Mouse (Mus musculus) spleen, postnatal 10 days (tissue): ENCODE data around the gene Marveld1.

ENCODE experiments used
- DNase-seq, 2 experiments: peaks; one replicate each; pipeline ENCODE4 v3.0.0; 2021 to 2022; ENCODE audit warnings: low spot score in 2 of 2

The Marveld1 gene

DNA sequence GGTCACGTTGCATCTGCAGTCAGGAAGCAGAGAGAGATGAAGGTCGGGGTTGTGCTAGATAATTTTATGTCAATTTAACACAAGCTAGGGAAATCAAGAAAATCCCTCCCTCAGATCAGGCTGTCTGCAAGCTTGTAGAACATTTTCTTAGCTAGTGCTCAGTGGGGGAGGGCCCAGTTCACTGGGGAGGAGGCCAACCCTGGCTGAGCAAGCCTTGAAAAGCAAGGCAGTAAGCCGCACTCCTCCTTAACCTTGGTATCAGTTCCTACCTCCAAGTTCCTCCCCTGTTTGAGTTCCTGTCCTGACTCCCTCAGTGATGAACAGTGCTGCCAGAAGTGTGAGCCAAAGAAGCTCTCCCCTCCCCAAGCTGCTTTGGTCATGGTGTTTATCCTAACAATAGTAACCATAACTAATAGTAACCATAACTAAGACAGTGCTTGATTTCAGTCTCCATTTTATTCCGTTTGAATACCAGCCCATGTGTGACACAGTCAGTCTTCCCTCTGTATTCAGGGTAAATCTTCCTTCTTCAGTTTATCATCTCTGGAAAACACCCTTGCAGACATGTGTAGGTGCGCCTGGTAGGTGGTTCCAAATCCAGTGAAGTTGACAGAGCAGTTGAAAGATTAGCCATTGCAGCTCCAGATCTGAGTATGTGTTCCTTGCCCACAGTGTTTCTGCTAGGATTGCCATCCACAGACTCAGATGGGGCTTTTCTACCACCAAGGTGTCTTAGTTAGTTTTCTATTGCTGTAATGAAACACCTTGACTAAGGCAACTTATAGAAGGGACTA, 7.3 kb upstream of the Marveld1 start:
- DNase-seq, result no peak

- DNase-seq, result no peak
Observed at GRCm38 (mm10) chr19:42141998-42142397, 5.2 kb upstream of the Marveld1 start.

DNA sequence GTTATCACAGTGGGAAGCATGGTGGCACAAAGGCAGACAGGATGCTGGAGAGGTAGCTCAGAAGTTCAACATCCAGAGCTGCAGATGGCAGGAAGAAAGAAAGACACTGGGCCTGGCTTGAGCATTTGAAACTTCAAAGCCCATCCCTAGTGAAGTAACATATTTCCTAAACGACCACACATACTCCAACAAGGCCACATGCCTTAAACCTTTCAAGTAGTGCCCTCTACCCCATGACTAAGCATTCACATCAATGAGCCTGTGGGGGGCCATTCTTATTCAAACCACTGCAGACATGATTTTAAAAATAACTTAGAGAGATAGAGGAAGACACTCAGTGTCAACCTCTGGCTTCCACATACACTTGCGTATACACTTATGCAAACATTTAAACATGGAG, 4.4 kb upstream of the Marveld1 start:
- DNase-seq, result no peak

DNA sequence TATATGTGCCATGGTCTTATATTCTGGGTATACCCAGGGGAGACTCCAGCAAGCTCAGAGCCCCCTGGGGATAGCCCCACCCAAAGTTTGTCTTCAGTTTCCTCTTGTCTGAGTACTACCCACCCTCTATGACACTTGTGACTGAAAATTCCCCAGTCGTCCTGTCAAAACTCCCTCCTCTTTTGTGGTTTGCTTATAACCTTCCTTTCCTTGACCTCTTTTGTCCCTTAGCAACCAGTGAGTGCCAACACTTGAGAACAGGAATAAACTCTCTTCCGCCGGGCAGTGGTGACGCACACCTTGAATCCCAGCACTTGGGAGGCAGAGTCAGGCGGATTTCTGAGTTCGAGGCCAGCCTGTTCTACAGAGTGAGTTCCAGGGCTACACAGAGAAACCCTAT, 3.1 kb upstream of the Marveld1 start:
- no peak for DNase-seq

DNA sequence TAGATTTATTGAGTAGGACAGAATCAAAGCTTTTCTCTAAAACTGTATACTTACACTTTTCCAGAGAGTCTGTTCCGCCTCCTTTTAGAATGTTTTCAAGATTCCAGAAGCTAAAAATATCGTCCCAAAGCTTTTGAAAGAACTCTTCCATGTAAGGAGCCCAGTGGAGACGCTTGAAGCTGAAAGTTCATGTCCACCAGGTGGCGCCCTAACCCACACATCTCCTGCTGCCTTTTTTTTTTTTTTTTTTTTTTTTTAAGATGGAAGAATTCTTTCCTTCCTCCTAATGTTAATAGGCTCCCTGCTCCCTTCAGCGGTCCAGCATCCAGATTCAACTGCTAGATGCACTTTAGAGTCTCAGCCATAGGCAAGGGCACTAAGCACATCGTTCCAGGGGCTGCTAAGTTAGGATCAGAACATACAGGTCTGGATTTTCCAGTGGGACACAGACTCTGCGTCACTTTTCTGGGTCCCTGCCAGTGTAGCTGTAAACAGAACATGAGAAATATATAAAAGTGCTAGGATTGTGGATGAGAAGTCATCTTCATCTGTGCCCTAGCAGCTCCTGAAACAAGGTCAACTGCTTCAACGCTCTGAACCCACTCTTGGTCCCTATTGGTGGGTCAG, 2.5 kb upstream of the Marveld1 start:
- peak; percentile 61 to 91 for DNase-seq

DNA sequence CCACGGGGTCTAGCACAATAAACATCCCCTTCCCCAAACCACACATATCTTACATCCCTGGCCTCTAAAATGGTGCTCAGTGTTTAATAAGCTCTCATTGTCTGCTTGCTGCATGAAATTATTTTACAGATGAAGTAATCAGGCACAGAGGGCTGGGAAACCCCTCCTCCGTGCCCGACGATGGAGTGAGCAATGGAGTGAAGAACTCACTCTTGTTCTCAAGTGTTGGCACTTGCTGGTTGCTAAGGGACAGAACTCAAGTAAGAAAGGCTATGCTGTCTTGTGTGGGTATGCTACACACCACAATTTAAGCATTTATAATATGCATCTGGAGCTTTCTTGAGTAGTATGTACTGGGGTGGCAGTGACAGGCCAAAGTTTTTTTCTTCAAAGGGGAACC, 2.0 kb upstream of the Marveld1 start:
- DNase-seq, result no peak

DNA sequence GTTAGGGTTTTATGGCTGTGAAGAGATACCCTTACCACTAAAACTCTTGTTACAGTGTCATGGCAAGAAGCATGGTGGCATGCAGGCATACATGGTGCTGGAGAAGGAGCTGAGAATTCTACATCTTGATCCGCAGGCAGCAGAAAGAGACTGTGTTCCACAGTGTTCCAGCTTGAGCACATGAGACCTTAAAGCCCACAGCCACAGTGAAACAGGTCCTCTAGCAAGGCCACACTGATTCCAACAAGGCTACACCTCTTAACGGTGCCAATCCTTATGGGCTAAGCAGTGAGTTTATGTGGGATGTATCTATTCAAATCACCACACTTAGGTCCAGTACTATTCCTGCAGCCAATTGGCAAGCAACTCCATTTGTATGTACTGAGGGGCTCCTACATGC, 1.5 kb upstream of the Marveld1 start:
- no peak for DNase-seq

DNA sequence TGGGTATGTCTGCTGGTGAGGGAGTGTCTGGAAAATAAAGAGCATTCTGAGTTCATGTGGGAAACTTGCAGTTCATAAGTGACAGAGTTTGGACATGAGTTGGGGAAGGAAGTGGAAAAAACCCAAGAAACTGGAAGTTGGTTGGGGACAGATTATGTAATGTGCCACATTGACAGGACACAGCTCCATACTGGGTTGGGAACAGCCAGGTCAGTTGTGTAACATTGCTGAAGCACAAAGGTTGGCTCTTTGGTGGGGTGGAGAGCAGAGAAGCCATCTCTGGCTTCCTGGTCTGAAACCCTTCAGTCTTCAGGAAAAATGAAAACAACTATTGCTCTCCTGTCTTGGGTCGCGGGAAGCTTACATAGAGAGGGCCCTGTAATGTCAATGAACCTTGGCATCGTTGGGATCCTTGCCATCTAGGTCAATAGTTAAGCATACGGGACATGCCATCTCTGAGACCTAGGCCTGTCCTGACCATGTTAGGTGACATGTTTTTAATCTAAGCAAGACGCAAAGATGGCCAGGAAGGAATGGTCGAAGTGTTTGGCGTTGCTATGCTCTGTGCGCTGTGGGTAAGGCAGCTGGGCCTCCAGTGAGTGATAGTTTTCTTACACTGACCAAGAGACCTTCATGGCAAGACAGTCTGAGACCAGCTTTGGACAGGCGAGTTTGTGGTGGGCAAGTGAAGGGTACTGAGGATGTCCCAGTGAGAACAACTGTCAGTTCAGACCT, 757 bp upstream of the Marveld1 start:
- DNase-seq, result no peak

- peak in 1 of 2 experiments; percentile 50 for DNase-seq
Observed at GRCm38 (mm10) chr19:42147769-42148568, 769 bp downstream of the Marveld1 start.

DNA sequence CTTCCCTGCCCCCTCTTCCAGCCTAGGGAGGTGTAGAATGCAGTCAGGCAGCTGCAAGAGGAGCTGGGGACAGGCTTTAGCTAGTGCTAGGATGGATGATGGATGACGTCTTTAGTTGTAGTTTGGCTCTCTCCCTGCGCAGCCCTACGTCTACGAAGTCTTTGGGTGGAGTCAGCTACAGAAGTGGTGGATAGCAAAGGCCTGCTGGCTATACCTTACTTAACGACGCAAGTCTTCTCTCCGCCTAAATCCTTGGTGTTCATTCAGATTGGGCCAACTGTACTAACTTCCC, 1.3 kb downstream of the Marveld1 start:
- DNase-seq, result no peak

DNA sequence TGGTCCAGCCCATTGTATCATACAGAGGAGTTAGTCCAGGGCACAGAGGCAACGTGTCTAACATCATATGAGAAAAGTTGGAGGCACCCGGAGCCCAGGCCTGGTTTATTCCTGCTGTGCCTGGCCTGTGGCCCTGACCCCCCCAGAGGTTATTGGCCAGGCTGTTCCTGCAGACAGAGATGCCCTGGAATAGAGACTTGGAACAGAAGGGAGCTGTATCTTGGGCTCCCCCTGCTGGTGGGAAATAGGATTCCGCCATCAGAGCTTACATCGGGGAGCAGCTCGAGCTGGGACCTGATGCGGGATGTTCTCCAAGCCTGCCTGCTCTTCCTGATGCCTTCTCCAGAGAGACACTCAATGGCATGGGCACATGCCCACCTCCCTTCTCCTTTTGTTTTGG, 4.8 kb downstream of the Marveld1 start:
- DNase-seq, result peak; percentile 65 to 81

GRCm38 (mm10) chr19:42157493-42158237, 10.5 kb downstream of the Marveld1 start:
- no peak for DNase-seq

DNA sequence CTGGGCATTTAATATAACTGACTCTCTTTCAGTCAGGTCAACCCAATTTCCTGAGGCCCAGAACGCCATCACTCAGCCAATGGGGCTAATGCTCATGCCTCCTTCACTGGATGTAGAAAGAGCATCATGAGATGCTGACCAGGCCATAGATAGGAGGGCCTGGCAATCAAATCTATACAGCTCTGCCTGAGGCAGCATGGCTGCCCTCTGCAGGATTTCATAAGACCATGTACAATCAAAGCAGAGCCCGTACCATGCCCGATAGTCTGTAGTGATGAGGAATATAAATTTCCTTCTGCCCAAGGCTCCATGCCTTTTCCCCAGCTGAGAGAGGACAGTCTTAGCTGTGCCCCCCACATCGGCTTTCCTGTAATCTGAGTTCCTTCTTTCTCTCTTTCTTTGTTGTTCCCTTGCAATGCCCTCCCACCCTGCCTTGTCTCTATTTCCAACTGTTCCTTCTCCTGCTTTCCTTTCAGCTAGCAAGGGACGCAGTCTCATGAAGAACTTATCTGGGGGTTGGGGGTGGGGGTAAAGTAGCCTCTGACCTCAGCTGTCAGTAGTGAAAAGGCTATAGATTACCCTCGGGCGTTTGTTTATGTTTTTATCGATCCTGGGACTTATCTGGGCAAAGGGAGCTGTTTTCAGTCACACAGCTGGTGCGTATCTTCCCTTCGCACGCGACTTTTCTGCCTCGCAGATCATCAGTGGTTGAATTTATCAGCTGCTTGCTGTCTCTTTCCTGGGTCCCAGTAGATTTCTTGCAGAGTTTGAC, 11.2 kb downstream of the Marveld1 start:
- no peak for DNase-seq

DNA sequence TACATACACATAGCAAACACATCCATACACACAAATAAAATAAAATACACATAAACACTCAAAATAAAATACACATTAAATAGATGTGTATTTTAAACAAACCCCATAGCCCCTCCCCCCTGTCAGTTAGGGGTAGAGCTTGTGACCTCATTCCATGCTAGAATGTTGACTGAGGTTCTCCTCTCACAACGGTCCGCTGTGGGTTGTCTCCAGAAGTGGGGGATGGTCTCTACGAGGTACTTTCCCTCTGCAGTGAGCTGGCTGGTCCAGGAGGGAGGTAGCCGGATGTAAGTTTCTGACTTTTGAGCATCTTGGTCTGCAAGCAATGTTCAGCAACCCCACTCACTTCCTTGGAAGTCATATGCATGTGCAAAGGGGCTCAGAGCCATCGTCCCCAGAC, 16.6 kb downstream of the Marveld1 start, which contains the start of gene Zfyve27:
TSS of gene Zfyve27 (plus strand) at position 188 of the 400 bp plus-strand sequence.
- DNase-seq, result no peak

DNA sequence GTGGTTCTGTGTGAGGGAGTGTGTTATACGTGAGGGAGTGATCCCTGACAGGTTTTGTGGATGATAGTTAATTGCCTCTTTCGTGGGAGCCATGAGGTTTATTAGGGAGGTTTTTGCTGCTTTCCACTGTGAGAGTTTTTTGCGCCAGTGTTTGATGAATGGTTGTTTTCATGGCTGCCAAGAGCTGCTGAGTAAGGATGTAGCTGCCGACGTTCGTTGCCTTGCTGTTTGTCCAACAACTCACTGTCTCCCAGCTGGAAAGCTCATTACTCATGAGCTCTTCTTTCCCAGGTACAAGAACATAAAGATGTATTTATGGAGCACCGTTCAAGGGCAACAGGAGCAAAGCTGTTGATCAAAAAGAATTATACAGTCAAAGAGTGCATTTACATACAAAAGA, 17.0 kb downstream of the Marveld1 start:
- DNase-seq, result no peak

DNA sequence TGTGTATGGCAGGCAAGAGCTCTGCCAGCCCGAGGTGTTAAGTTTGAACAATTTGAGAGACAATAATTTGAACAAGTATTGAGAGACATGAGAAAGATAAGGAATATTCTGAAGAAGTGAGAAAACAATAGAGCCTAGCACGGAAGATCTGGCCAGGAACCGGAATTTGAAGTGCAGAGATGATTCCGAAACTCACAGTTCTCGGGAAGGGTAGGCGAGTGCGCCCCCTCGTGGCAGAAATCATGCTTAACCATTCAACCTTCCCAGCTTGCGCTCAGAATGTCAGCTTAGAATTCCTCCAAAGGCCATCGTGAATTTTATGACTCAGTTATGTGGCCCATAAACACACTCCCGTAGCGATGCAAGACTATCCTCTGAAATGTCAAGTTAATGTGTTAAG, 18.9 kb downstream of the Marveld1 start:
- DNase-seq, result peak; percentile 85 to 93

DNA sequence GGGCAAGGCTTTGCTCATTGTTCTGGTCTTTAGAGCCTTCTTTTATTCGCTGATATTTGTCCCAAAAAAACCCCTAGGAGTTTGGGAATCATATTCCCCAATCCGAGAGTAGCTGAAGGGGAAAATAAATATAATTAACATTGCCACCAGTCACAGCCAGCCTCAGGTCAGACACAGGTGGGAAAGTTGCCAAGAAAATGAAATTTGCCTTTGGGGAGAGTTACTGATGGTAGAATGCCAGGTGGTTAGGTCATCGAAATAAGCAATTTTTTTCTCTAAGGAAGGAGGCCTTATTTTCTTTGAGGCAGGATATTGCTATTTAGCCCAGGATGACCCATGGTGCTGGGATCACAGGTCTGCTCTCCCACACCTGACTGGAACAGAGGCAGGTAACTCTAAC, 19.6 kb downstream of the Marveld1 start:
- no peak for DNase-seq

DNA sequence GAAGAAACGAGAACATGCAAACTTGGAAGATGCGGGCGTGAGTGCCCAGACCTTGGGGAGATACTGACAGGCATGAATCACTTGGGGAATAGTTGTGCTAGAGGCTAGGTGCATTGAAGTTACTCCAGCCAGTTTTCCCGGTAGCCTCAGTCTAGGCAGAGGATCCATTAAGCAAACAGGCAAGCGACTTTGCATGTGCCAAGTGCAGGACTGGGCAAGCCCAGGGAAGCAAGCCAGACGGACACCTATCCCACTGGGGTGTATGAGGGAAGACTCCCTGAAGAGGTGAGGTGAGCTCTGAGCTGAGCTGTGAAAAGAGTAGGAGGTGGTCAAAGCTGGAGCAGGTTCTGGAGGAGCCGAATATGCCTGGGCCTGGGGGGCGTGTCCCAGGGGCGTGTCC, 20.3 kb downstream of the Marveld1 start:
- no peak for DNase-seq

DNA sequence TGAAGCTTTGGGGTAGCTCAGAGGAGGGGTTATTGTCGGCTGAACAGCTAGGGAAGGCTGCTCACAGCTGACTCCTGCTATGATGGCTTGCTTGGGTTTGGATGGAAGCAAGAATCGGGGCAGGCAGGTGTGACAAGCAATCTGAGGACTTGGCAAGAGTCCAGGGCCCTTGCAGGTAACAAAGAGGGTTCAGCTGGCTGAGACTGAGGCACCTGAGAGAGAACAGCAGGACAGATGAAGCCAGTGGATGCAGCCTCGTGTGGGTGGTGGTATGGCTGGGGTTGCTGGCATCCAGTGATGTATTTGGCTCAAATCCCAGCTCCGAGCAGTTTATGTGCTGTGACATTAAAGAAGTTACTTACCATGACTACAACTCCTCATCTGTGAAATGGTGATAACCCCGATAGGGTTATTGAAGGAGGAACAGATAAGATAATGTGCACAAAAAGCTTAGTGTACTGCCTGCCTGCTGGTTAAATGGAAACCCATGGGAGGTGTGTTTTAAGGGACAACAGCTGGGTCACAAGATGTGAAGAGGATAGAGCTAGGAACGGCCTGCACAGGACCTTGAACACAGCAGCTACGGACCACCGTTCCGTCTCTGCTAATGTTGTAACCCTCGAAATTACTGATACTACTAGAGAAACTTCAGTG, 22.2 kb downstream of the Marveld1 start:
- DNase-seq, result no peak
